Mouse (Mus musculus) liver, embryonic 14.5 days (tissue): Measurements from ENCODE around the gene Metap1d.

Experiments
- CTCF ChIP-seq: IDR thresholded peaks from 2 replicates; pipeline ENCODE4 v1.5.1; 2016; ENCODE audit warnings: antibody characterized with exemption, low read depth, control low read depth
- EP300 ChIP-seq: IDR thresholded peaks from 2 replicates; pipeline ENCODE4 v1.6.1; 2016; ENCODE audit warnings: antibody characterized with exemption, low read depth

DNA sequence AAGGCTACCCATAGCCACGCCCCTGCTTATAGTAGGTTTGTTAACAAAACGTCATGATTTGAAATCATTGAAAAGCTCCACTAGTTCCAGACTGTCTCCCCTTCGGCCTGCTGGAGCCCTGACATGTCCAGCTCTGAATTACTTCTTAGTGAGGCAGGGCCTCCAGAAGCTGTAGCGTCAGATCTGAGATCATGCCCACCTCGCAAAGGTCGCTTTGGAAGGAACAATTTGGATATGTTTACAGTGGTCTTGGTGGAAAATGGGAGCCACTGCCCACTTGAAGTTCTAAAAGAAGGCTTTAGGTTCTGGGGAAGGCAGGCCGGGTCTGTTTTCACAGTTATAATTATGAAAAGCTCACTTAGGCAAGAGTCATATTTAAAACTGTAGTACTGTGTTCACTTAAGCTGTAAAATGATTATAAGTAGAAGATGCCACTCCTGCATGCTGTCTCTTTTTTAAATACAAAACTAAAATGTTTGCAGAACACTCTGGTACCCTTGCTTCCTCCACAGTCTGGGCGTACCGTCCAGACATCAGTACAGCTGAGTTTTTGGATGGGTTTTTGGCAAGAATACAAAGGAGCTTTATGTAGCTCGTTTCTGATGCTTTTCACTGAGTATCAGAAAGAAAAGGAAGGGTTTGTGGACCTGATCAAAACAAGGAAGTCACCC, 30.1 kb downstream of the Metap1d start:
- no peak for TF ChIP-seq EP300
- TF ChIP-seq CTCF = no peak
